Mouse (Mus musculus) lung, adult 2 months (tissue): ENCODE measurements around the gene Vwa8. TPM values are rescaled to one million over a fixed set of nuclear protein-coding genes. Genes with fewer than 3 reads are reported as not detected.
A peak's percentile ranks its signal among the peaks of the same experiment; 100 is the strongest.

Experiments used
- DNase-seq: peaks from one replicate; pipeline ENCODE4 v3.0.0; 2022
- H3K4me1 ChIP-seq: fragments of 200-500 bp; 2 replicates; pipeline ENCODE4 v1.6.1; 2011; ENCODE audit warnings: low read length; ENCODE audit not compliant: control insufficient read depth, insufficient read depth
- H3K4me3 ChIP-seq: fragments of 200-500 bp; replicated peaks from 2 replicates; pipeline ENCODE3; 2011; ENCODE audit warnings: low read depth, mild to moderate bottlenecking, control low read depth, low read length; ENCODE audit errors: extremely low read depth
- CTCF ChIP-seq: fragments of 200-500 bp; IDR thresholded peaks from 2 replicates; pipeline ENCODE4 v1.5.1; 2011; ENCODE audit warnings: mild to moderate bottlenecking, low read length, control low read depth; ENCODE audit not compliant: insufficient read depth
- POLR2A ChIP-seq: fragments of 200-500 bp; IDR thresholded peaks from 2 replicates; pipeline ENCODE4 v1.6.1; 2011; ENCODE audit warnings: low read depth, mild to moderate bottlenecking, control low read depth, low read length, borderline replicate concordance; ENCODE audit errors: extremely low read depth
- WGBS: fragments of 180-500 bp; shearing (Covaris S2); methylation state at CpG from one replicate; pipeline ENCODE4 v1.1.7; 2018; 5-methylcytosine and 5-hydroxymethylcytosine counted together
- polyA plus RNA-seq: library from polyadenylated mRNA; depleted of rRNA; stranded (reverse); fragments of >200 nt; gene quantifications from 2 replicates; pipeline ENCODE4 v1.2.3, GENCODE M21; 2012

The Vwa8 gene
- polyA plus RNA-seq, 1 experiment = 16.3 TPM

DNA sequence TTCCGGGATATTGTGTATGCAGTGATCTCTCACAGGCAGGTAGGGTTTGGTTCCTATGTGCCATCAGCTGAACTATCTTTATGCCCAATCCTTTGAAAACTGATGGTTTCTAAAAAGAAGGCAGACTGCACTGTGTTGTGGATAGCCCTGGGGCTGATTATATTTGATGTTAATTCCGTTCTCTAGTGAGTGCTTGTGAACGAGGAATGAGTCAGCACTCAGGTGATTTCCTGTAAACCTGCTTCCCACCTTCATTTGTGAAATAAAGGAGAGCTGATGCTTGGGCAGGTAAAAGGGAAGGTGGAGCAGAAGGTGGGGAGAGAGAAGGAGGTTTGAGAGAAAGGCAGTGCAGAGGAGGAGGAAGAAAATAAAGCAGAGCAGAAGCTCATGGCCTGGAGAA is 261.2 kb downstream of the Vwa8 start:
- DNase-seq = no peak
- WGBS = 55% methylated on average over 3 of the region's 3 CpGs

DNA sequence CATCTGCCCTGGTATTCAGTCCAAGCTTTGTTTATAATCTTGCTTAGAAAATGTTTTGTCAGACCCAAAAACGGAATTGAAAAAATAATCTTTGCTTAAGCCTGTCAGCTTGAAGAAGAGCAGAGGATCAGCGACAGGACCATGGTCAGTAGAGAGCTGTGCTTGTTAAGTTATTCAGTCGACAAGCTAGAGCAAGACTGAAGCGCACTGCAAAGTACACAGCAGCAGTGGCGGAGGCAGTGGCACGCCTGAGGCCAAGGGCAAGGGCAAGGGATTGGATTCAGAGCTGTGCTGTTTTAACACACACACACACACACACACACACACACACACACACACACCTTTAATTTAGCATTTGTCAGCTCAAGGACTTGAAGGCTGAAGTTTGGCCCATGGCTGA is 263.2 kb downstream of the Vwa8 start:
- Histone ChIP-seq H3K4me3 (no peak overlapping the region), H3K4me1 (no peaks in the 10 kb centered on the region)
- no peak for DNase-seq
- TF ChIP-seq CTCF (no peak), POLR2A (no peak)
- WGBS = 73% methylated on average over 6 of the region's 6 CpGs

More for the DNA sequence above, 261.2 kb downstream of the Vwa8 start:
- H3K4me1 ChIP-seq = peaks cover 3% of the 10 kb centered on the region; the same call in 1 of the 2 replicates
- no peak overlapping the region for H3K4me3 ChIP-seq
- TF ChIP-seq POLR2A (no peak), CTCF (no peak)

DNA sequence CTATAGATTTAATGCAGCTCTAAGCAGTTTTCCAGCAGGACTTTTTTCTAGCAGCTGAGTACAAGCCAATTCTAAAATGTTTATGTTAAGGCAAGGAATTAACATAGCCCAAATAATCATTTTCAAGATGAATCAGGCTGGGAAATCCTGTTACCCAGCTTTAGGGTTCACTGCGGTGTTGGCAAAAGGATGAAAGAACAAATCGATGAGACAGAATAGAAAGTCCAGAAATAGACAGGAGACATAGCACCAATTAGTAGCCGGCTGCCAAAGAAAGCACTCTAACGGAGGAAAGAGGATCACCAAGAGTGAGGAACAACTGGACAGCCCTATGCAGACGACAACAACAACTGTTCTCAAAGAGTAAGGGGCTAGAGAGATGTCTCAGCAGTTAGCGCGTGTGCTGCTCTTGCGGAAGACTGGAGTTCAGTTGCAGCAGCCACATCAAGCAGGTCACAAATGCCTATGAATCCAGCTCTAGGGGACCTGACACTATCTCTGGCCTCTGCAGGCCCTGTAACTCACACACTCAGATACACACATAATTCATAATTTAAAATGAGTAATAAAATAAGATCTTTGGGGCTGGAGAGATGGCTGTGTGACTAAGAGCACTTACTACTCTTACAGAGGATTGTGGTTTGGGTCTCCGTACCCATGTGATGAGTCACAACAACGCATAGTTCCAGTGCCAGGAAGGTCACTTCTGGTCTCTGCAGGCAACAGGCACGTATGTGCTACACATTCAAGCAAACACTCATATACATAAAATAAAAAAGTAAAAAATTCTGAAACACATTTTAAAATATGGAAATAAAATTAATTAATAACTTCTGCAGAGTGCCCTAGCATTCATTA is 265.9 kb downstream of the Vwa8 start:
- 74% methylated on average over 11 of the region's 11 CpGs for WGBS
- TF ChIP-seq POLR2A (no peak), CTCF (no peak)
- no peak overlapping the region for H3K4me3 ChIP-seq
- DNase-seq = no peak
- H3K4me1 ChIP-seq = no peaks in the 10 kb centered on the region

DNA sequence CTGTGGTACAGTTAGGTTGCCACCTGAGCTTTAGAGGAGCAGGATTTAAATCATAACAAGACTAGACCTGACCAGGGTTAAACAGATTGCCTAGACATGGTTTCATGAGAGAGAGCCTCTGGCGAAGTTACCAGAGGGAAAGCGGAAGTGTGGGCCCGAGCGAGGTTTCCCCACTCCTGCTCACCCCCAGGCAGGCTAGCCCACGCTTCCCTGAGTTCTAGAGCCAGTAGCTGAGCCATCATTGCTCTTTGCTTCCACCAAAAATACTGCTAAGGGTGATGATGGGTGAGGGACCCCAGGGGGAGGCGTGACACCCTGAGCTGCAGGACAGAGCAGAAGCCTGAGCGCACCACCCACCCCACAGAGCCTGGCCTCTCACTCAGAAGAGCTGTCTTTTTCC is 269.6 kb downstream of the Vwa8 start:
- Histone ChIP-seq H3K4me3 (no peak overlapping the region), H3K4me1 (no peaks in the 10 kb centered on the region)
- TF ChIP-seq CTCF (no peak), POLR2A (no peak)
- 93% methylated on average over 7 of the region's 7 CpGs for WGBS
- no peak for DNase-seq

DNA sequence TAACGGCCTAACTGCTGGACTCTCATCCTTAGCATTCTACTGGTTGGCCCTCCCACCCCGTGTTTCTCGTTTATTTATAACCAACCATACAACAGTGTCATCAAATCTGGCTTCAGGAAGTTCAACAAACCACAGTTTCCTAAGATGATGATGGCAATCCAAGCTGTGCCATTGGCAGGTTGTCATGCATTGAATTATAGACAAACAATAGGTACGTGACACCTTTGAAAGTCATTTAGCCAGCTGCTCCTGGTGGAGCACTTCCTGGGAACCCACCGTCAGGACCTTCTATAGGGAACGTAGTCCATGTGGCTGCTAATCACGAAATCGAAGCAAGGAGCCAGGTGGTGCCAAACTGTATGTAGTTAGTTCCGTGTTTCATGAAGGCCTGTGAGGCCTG is 270.5 kb downstream of the Vwa8 start:
- Histone ChIP-seq H3K4me3 (no peak overlapping the region), H3K4me1 (no peaks in the 10 kb centered on the region)
- DNase-seq = no peak
- TF ChIP-seq POLR2A = no peak
- no peak for TF ChIP-seq CTCF
- 60% methylated on average over 9 of the region's 9 CpGs for WGBS

DNA sequence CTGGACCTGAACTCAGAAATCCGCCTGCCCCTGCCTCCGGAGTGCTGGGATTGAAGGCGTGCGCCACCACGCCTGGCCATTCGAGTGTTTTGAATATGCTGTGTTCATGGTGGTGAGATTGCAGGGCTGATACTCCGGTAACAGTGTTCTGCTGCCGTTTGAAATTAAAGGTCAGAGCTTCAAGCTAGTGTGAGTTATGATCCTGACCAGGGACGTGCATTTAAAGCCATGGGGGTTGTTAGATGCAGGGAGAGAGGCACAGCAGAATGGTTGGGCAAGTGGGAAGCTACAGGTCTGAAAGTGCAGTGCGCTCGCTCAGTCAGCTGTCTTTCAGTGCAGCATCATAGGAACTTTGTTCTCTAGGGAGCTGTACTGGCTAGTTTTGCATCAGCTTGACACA is 271.8 kb downstream of the Vwa8 start:
- 93% methylated on average over 11 of the region's 11 CpGs for WGBS
- no peak for DNase-seq

DNA sequence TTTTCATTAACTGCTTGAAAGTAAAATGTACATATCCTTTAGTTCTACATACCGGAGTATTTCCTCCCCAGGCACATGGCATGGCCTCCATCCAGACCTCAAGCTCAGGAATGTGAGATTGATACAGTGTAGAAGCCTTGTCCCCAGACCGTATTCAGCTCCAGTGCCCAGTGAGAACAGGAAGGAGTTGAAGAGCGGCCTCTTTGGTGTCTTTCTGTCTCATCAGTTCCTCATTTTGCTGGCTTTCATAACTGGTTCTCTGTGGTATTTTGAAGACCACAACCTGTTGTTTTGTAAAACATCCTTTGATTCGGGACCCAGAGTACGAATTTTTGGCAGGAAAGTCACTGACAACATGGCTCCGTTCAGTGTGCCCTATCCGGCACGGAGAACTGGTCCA is 274.6 kb downstream of the Vwa8 start:
- no peak for DNase-seq
- Histone ChIP-seq H3K4me1 (no peaks in the 10 kb centered on the region), H3K4me3 (no peak overlapping the region)
- 66% methylated on average over 8 of the region's 8 CpGs for WGBS
- TF ChIP-seq POLR2A (no peak), CTCF (no peak)

More for the DNA sequence above, 271.8 kb downstream of the Vwa8 start:
- no peaks in the 10 kb centered on the region for H3K4me1 ChIP-seq
- no peak for TF ChIP-seq CTCF
- no peak for TF ChIP-seq POLR2A
- H3K4me3 ChIP-seq = no peak overlapping the region

- H3K4me1 ChIP-seq = no peaks in the 10 kb centered on the region
- 43% methylated on average over 5 of the region's 5 CpGs for WGBS
- DNase-seq = peak; percentile 45
- no peak for TF ChIP-seq CTCF
- TF ChIP-seq POLR2A = no peak
- H3K4me3 ChIP-seq = no peak overlapping the region
Observed at GRCm38 (mm10) chr14:79124643-79125042, 275.8 kb downstream of the Vwa8 start.

GRCm38 (mm10) chr14:79126176-79126575 is 277.3 kb downstream of the Vwa8 start:
- WGBS = 78% methylated on average over 5 of the region's 5 CpGs
- Histone ChIP-seq H3K4me3 (no peak overlapping the region), H3K4me1 (no peaks in the 10 kb centered on the region)
- no peak for TF ChIP-seq POLR2A
- TF ChIP-seq CTCF = no peak
- DNase-seq = no peak

DNA sequence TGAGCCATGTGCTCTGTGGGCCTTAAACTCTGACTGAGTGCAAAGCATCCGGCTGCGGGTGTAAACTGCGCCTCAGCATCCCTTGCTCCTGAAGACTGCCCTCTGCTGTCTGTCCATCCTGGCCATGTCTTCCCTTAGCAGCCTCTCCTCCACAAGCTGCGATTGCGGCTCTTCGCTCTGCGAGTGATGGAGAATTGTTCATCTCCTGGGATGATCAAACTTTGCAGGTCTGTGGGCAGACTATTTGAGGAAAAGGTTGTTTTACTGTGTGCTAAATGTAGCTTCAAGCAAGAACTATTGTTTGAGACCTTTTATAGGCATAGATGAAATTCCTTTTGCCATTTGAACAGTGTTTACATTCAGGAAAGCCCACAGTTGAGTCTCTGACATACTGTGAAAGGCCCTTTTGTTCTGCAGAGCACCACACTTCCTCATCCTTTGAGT is 286.1 kb downstream of the Vwa8 start:
- whole genome bisulfite sequencing = 32% methylated on average over 7 of the region's 7 CpGs

More for the DNA sequence above, 286.1 kb downstream of the Vwa8 start:
- no peak for DNase-seq
- TF ChIP-seq CTCF (peak; percentile 63), POLR2A (no peak)
- no peak overlapping the region for H3K4me3 ChIP-seq
- H3K4me1 ChIP-seq = peaks cover 10% of the 10 kb centered on the region
